11 mouse cellular contexts compared by ENCODE assay signal in genomic region chr1:178241884-178242508, GRCm38 (mm10). TPM values are rescaled to one million over a fixed set of nuclear protein-coding genes. Genes with fewer than 3 reads are reported as not detected.
DNase-seq lines count a peak whose midpoint lies in the region; ATAC-seq and TF ChIP-seq lines count a peak whose summit lies in the region.
"Had no signal": no experiment of that assay in that cellular context is flagged by ENCODE, and none has a peak within 500 bp of the region (broad histone marks: within the 10 kb centered on the region; RNA-seq: fewer than 3 reads in every experiment).

No protein-coding gene starts in this region.

- no peak for TF ChIP-seq POLR2A in MEL (IDR thresholded peaks at IDR 0.05; ENCODE audit: control insufficient read depth in 1 of 2, insufficient read depth in 1 of 2, low read depth in 1 of 2, low read length in 2 of 2, poor library complexity in 1 of 2)

- H3K27ac ChIP-seq in gastrocnemius, adult 2 months, result no peak overlapping the region
- no peak overlapping the region for H3K27ac ChIP-seq in MEL (ENCODE audit: control insufficient read depth, low read depth, low read length)
- H3K27ac ChIP-seq in liver, embryonic 12.5 days, result no peak overlapping the region
- H3K27ac ChIP-seq: embryonic facial prominence, embryonic 13.5 days; stomach, embryonic 15.5 days had no signal

- peaks cover 0 to under 1% of the 10 kb centered on the region in 2 experiments; a peak in 2 of 4 replicates for H3K36me3 ChIP-seq in MEL (ENCODE audit: control insufficient read depth in 1 of 2, insufficient read depth in 2 of 2, low read length in 2 of 2)
- peaks cover 24% of the 10 kb centered on the region for H3K36me3 ChIP-seq in liver, embryonic 12.5 days

- intact Hi-C loops in gastrocnemius, adult 2 months (cut with DNase I), result loop anchor here (2.0 kb wide), 1 partner anchor 61 kb away; no protein-coding TSS in a partner anchor
- intact Hi-C loops in left cerebral cortex, postnatal 36 days (cut with DNase I), result no loop called here

- H3K79me2 ChIP-seq in MEL (ENCODE audit: control insufficient read depth, insufficient read depth, low read length, poor library complexity), result no peaks in the 10 kb centered on the region

- no peaks in the 10 kb centered on the region for H3K9me3 ChIP-seq in MEL (replicated peaks; ENCODE audit: insufficient read depth, low read length)
- no peaks in the 10 kb centered on the region for H3K9me3 ChIP-seq in liver, embryonic 12.5 days (replicated peaks)
- H3K9me3 ChIP-seq: stomach, embryonic 15.5 days had no signal

- H3K4me3 ChIP-seq in gastrocnemius, adult 2 months, result no peak overlapping the region
- H3K4me3 ChIP-seq in MEL (ENCODE audit: control insufficient read depth in 1 of 2, insufficient read depth in 1 of 2, low read depth in 2 of 2, low read length in 2 of 2), result no peak overlapping the region
- no peak overlapping the region for H3K4me3 ChIP-seq in liver, embryonic 12.5 days
- H3K4me3 ChIP-seq: embryonic facial prominence, embryonic 13.5 days; stomach, embryonic 15.5 days had no signal

- no peak for TF ChIP-seq EP300 in MEL (IDR thresholded peaks at IDR 0.05; ENCODE audit: low read depth in 1 of 2, low read length in 2 of 2)

- no peaks in the 10 kb centered on the region for H3K4me1 ChIP-seq in MEL (ENCODE audit: control insufficient read depth in 1 of 2, insufficient read depth in 2 of 2, low read length in 2 of 2)
- H3K4me1 ChIP-seq in liver, embryonic 12.5 days, result no peaks in the 10 kb centered on the region
- H3K4me1 ChIP-seq: embryonic facial prominence, embryonic 13.5 days; stomach, embryonic 15.5 days had no signal

- peak; percentile 73 for TF ChIP-seq CTCF in gastrocnemius, adult 2 months (IDR thresholded peaks at IDR 0.05)
- peak; percentile 36 to 84 (median 50); a peak in 4 of 6 replicates for TF ChIP-seq CTCF in MEL (IDR thresholded peaks at IDR 0.05 in 2 of 3, conservative IDR thresholded peaks at IDR 0.05 in 1 of 3; ENCODE audit: control insufficient read depth in 1 of 3, insufficient read depth in 1 of 3, low read depth in 2 of 3, low read length in 3 of 3, poor library complexity in 1 of 3, severe bottlenecking in 1 of 3)

- no peak overlapping the region for H3K9ac ChIP-seq in MEL (ENCODE audit: control insufficient read depth, low read depth, low read length, poor library complexity, severe bottlenecking)
- H3K9ac ChIP-seq in liver, embryonic 12.5 days, result no peak overlapping the region
- H3K9ac ChIP-seq: embryonic facial prominence, embryonic 13.5 days; stomach, embryonic 15.5 days had no signal

- no peak overlapping the region for H3K4me2 ChIP-seq in liver, embryonic 12.5 days
- H3K4me2 ChIP-seq: embryonic facial prominence, embryonic 13.5 days; stomach, embryonic 15.5 days had no signal

- peak; percentile 64; the same call in 1 of the 2 replicates for ATAC-seq in liver, embryonic 12.5 days

- DNase-seq in gastrocnemius, adult 2 months, result no peak
- no peak for DNase-seq in gastrocnemius, postnatal 25 days
- DNase-seq in 3134 (ENCODE audit: extremely low read depth, insufficient read length, low spot score) (peak; percentile 36), MEL (ENCODE audit: low read depth, low spot score) (peak; percentile 49)
- DNase-seq in left cerebral cortex, postnatal 36 days (ENCODE audit: low spot score in 2 of 2), result no peak
- no peak for DNase-seq in heart, adult 8-10 months (ENCODE audit: low spot score)
- DNase-seq in urinary bladder, postnatal 4 days (ENCODE audit: low spot score in 2 of 2), result no peak
- DNase-seq: layer of hippocampus, postnatal 36 days had no signal

- 82% methylated on average over 1 of the region's 1 CpGs for whole genome bisulfite sequencing in liver, embryonic 12.5 days (ENCODE audit: insufficient replicate concordance)

- H3K27me3 ChIP-seq in MEL (ENCODE audit: control insufficient read depth in 1 of 2, insufficient read depth in 2 of 2, low read length in 2 of 2), result no peaks in the 10 kb centered on the region
- no peaks in the 10 kb centered on the region for H3K27me3 ChIP-seq in liver, embryonic 12.5 days (replicated peaks)
- H3K27me3 ChIP-seq: embryonic facial prominence, embryonic 13.5 days; stomach, embryonic 15.5 days had no signal

- peak; percentile 49 for TF ChIP-seq RAD21 in MEL (IDR thresholded peaks at IDR 0.05; ENCODE audit: low read depth, low read length)

TF ChIP-seq in MEL, 35 proteins besides CTCF, POLR2A, EP300 and RAD21:
- TF ChIP-seq RCOR1 (IDR thresholded peaks at IDR 0.05; ENCODE audit: low read depth, low read length) (no peak), ZC3H11A (IDR thresholded peaks at IDR 0.05; ENCODE audit: low read depth, low read length) (peak; percentile 42; the same call in 1 of the 2 replicates), MYB (IDR thresholded peaks at IDR 0.05; ENCODE audit: low read depth, low read length) (no peak), MYC (IDR thresholded peaks at IDR 0.05; ENCODE audit: low read depth, low read length) (peak; percentile 84; the same call in 1 of the 2 replicates), ZNF384 (IDR thresholded peaks at IDR 0.05; ENCODE audit: low read depth, low read length) (peak; percentile 82), SMC3 (IDR thresholded peaks at IDR 0.05; ENCODE audit: low read depth, low read length) (peak; percentile 69), MXI1 (IDR thresholded peaks at IDR 0.05; ENCODE audit: low read depth, low read length) (no peak)

RNA-seq across cellular contexts. Expression of gene Desi2, which starts 54.8 kb away (rescaled TPM):
- total RNA-seq in gastrocnemius, adult 2 months (2021), result 10 to 100 TPM; 33.0 to 40.9 TPM
- total RNA-seq in gastrocnemius, postnatal 25 days (2021), result 10 to 100 TPM; 28.7 to 32.2 TPM
- total RNA-seq in MEL (2012; rRNA removed), result 16.4 and 16.9 TPM in 2 replicates
- polyA plus RNA-seq in MEL (2012; ENCODE audit: insufficient read depth in 1 of 2, insufficient read length in 2 of 2, low read depth in 1 of 2, low replicate concordance in 2 of 2, missing spikeins in 1 of 2), result 10 to 100 TPM in 1 of 2 experiments, not detected in 1; 22.3 TPM
- polyA plus RNA-seq in liver, embryonic 12.5 days (2016; fragmentation: Nextera tagmentation; extraction: Ambion mirVana), result 15.0 and 15.2 TPM in 2 replicates
- total RNA-seq in left cerebral cortex, postnatal 36 days (2021), result 10 to 100 TPM; 16.9 to 17.6 TPM
- total RNA-seq in heart, adult 8-10 months (2022), result 10 to 100 TPM; 13.4 to 17.3 (median 16.6) TPM

Comparison
In these comparisons a context has a peak if more than half of its experiments do, and no peak if none do; other contexts are left out.
1. DNase-seq: peak in 3134 (single experiment) and MEL (single experiment); none in gastrocnemius, adult 2 months (single experiment), gastrocnemius, postnatal 25 days (single experiment), left cerebral cortex, postnatal 36 days (0 of 2), heart, adult 8-10 months (single experiment) and urinary bladder, postnatal 4 days (0 of 2).